Mouse (Mus musculus) ES-Bruce4 (cell line): Measurements from ENCODE around the gene Plscr4.

Experiments
- CTCF ChIP-seq: IDR thresholded peaks from one replicate; pipeline ENCODE4 v1.8.1; 2011; ENCODE audit warnings: low read depth, low read length
- EP300 ChIP-seq: IDR thresholded peaks from 2 replicates; pipeline ENCODE4 v1.6.1; 2011; ENCODE audit warnings: low read depth, low read length; ENCODE audit not compliant: insufficient read depth
- POLR2A ChIP-seq: IDR thresholded peaks from one replicate; pipeline ENCODE4 v1.8.1; 2011; ENCODE audit warnings: low read length; ENCODE audit not compliant: insufficient read depth

- no peak for TF ChIP-seq POLR2A
- no peak for TF ChIP-seq EP300
- TF ChIP-seq CTCF: no peak
Measured at GRCm38 (mm10) chr9:92537735-92538134, 80.6 kb downstream of the Plscr4 start.
